Mouse (Mus musculus) intestine, embryonic 15.5 days (tissue): Measurements from ENCODE around the gene Slc38a5. TPM values are rescaled to one million over a fixed set of nuclear protein-coding genes. Genes with fewer than 3 reads are reported as not detected.
"Not testable (repeated sequence)": the region's sequence is repeated elsewhere in the genome, so short reads cannot be mapped to it uniquely, and the experiment has no call there.

Experiments used
- ATAC-seq: fragments of 200-750 bp; cut with Nextera tagmentation; 2 replicates; pipeline ENCODE4 v1.8.0; 2017; ENCODE audit warnings: moderate TSS enrichment, moderate library complexity
- H3K27ac ChIP-seq: fragments of 300-500 bp; sonication (generic); 2 replicates; pipeline ENCODE4 v1.5.1; 2015; ENCODE audit warnings: mild to moderate bottlenecking, inconsistent platforms
- H3K27me3 ChIP-seq: fragments of 300-500 bp; sonication (generic); replicated peaks from 2 replicates; pipeline ENCODE4 v1.6.1; 2015; ENCODE audit warnings: inconsistent platforms
- H3K36me3 ChIP-seq: fragments of 300-500 bp; sonication (generic); 2 replicates; pipeline ENCODE4 v1.6.1; 2015; ENCODE audit warnings: inconsistent platforms
- H3K4me1 ChIP-seq: fragments of 300-500 bp; sonication (generic); replicated peaks from 2 replicates; pipeline ENCODE4 v1.6.1; 2015; ENCODE audit warnings: inconsistent platforms
- H3K4me2 ChIP-seq: fragments of 300-500 bp; sonication (generic); replicated peaks from 2 replicates; pipeline ENCODE4 v1.6.1; 2015; ENCODE audit warnings: mild to moderate bottlenecking, inconsistent platforms
- H3K4me3 ChIP-seq: fragments of 300-500 bp; sonication (generic); replicated peaks from 2 replicates; pipeline ENCODE4 v1.5.1; 2015; ENCODE audit warnings: inconsistent platforms
- H3K9ac ChIP-seq: fragments of 300-500 bp; sonication (generic); 2 replicates; pipeline ENCODE4 v1.6.1; 2015; ENCODE audit warnings: inconsistent platforms
- H3K9me3 ChIP-seq: fragments of 300-500 bp; sonication (generic); 2 replicates; pipeline ENCODE4 v1.6.1; 2016; ENCODE audit warnings: inconsistent platforms
- WGBS: fragments of 180-500 bp; shearing (Covaris S2); methylation state at CpG from one replicate; pipeline ENCODE4 v1.1.7; 2015; 5-methylcytosine and 5-hydroxymethylcytosine counted together
- polyA plus RNA-seq: library from polyadenylated mRNA; unstranded; fragments of >200 nt; fragmentation: Nextera tagmentation; extraction: Ambion mirVana; gene quantifications from 2 replicates; pipeline ENCODE4 v1.2.1, GENCODE M21; 2015

Slc38a5 gene
- polyA plus RNA-seq, 1 experiment from 2014 or later, result 9.1 TPM

GRCm38 (mm10) chrX:8252334-8253285 lies 18.3 kb upstream of the Slc38a5 start, which contains the start of gene Ftsj1:
Gene Ftsj1 (minus strand): TSS chrX:8252406.
- ATAC-seq, result peak; percentile 95
- H3K4me3 ChIP-seq, result peak within 1 kb of the TSS; percentile 50
- H3K27ac ChIP-seq, result peak within 1 kb of the TSS; percentile 71
- H3K9ac ChIP-seq, result peak within 1 kb of the TSS; percentile 38
- H3K36me3 ChIP-seq, result no peaks in the 10 kb centered on the region
- WGBS, result 15% methylated on average over 45 of the region's 45 CpGs
- H3K4me1 ChIP-seq, result no peaks in the 10 kb centered on the region
- no peaks in the 10 kb centered on the region for H3K27me3 ChIP-seq
- H3K4me2 ChIP-seq, result peak within 1 kb of the TSS; percentile 54
- no peaks in the 10 kb centered on the region for H3K9me3 ChIP-seq

GRCm38 (mm10) chrX:8253711-8254110 lies 17.2 kb upstream of the Slc38a5 start:
- no peak overlapping the region for H3K4me3 ChIP-seq
- H3K36me3 ChIP-seq, result no peaks in the 10 kb centered on the region
- H3K4me2 ChIP-seq, result no peak overlapping the region
- H3K9ac ChIP-seq, result no peak overlapping the region
- no peaks in the 10 kb centered on the region for H3K27me3 ChIP-seq
- 81% methylated on average over 2 of the region's 2 CpGs for WGBS
- H3K9me3 ChIP-seq, result no peaks in the 10 kb centered on the region
- no peak overlapping the region for H3K27ac ChIP-seq
- no peak for ATAC-seq
- H3K4me1 ChIP-seq, result no peaks in the 10 kb centered on the region

- H3K27ac ChIP-seq, result no peak overlapping the region
- no peak for ATAC-seq
- H3K4me2 ChIP-seq, result no peak overlapping the region
- H3K4me1 ChIP-seq, result no peaks in the 10 kb centered on the region
- no peaks in the 10 kb centered on the region for H3K36me3 ChIP-seq
- H3K9me3 ChIP-seq, result no peaks in the 10 kb centered on the region
- no peaks in the 10 kb centered on the region for H3K27me3 ChIP-seq
- no peak overlapping the region for H3K4me3 ChIP-seq
- no peak overlapping the region for H3K9ac ChIP-seq
- 37% methylated on average over 5 of the region's 6 CpGs for WGBS
Measured at GRCm38 (mm10) chrX:8255807-8256206, 15.1 kb upstream of the Slc38a5 start.

GRCm38 (mm10) chrX:8259478-8259877 lies 11.5 kb upstream of the Slc38a5 start:
- no peaks in the 10 kb centered on the region for H3K36me3 ChIP-seq
- H3K9me3 ChIP-seq, result no peaks in the 10 kb centered on the region
- H3K4me3 ChIP-seq, result no peak overlapping the region
- ATAC-seq, result no peak
- no peak overlapping the region for H3K4me2 ChIP-seq
- H3K27ac ChIP-seq, result no peak overlapping the region
- no peaks in the 10 kb centered on the region for H3K4me1 ChIP-seq
- 78% methylated on average over 12 of the region's 12 CpGs for WGBS
- no peaks in the 10 kb centered on the region for H3K27me3 ChIP-seq
- H3K9ac ChIP-seq, result no peak overlapping the region

GRCm38 (mm10) chrX:8263156-8263804 lies 7.7 kb upstream of the Slc38a5 start:
- Histone ChIP-seq H3K4me3 (no peak overlapping the region), H3K9me3 (no peaks in the 10 kb centered on the region), H3K4me2 (no peak overlapping the region), H3K27ac (no peak overlapping the region), H3K9ac (no peak overlapping the region), H3K27me3 (no peaks in the 10 kb centered on the region), H3K36me3 (no peaks in the 10 kb centered on the region), H3K4me1 (no peaks in the 10 kb centered on the region)
- no peak for ATAC-seq
- WGBS, result 84% methylated on average over 5 of the region's 5 CpGs

GRCm38 (mm10) chrX:8264222-8264621 lies 6.7 kb upstream of the Slc38a5 start:
- H3K36me3 ChIP-seq, result no peaks in the 10 kb centered on the region
- no peaks in the 10 kb centered on the region for H3K27me3 ChIP-seq
- no peaks in the 10 kb centered on the region for H3K9me3 ChIP-seq
- H3K4me1 ChIP-seq, result no peaks in the 10 kb centered on the region
- WGBS, result 72% methylated on average over 3 of the region's 3 CpGs
- ATAC-seq, result no peak
- no peak overlapping the region for H3K4me2 ChIP-seq
- H3K27ac ChIP-seq, result no peak overlapping the region
- H3K4me3 ChIP-seq, result no peak overlapping the region
- H3K9ac ChIP-seq, result no peak overlapping the region

- no peak overlapping the region for H3K9ac ChIP-seq
- no peaks in the 10 kb centered on the region for H3K27me3 ChIP-seq
- no peaks in the 10 kb centered on the region for H3K36me3 ChIP-seq
- H3K4me2 ChIP-seq, result peak overlapping the region; percentile 41
- H3K27ac ChIP-seq, result no peak overlapping the region
- no peaks in the 10 kb centered on the region for H3K9me3 ChIP-seq
- no peak; the same call in 1 of the 2 replicates for ATAC-seq
- WGBS, result 26% methylated on average over 10 of the region's 10 CpGs
- H3K4me3 ChIP-seq, result no peak overlapping the region
- H3K4me1 ChIP-seq, result no peaks in the 10 kb centered on the region
Measured at GRCm38 (mm10) chrX:8272000-8272399, 1.1 kb downstream of the Slc38a5 start.

GRCm38 (mm10) chrX:8274056-8274455 lies 3.1 kb downstream of the Slc38a5 start:
- Histone ChIP-seq H3K9me3 (no peaks in the 10 kb centered on the region), H3K4me2 (no peak overlapping the region), H3K36me3 (no peaks in the 10 kb centered on the region), H3K27ac (no peak overlapping the region), H3K27me3 (no peaks in the 10 kb centered on the region), H3K9ac (no peak overlapping the region), H3K4me3 (no peak overlapping the region), H3K4me1 (no peaks in the 10 kb centered on the region)
- 84% methylated on average over 5 of the region's 5 CpGs for WGBS
- no peak for ATAC-seq

- Histone ChIP-seq H3K27me3 (no peaks in the 10 kb centered on the region), H3K36me3 (no peaks in the 10 kb centered on the region), H3K27ac (no peak overlapping the region), H3K4me3 (no peak overlapping the region), H3K9me3 (no peaks in the 10 kb centered on the region), H3K4me1 (no peaks in the 10 kb centered on the region), H3K9ac (no peak overlapping the region), H3K4me2 (no peak overlapping the region)
- no peak for ATAC-seq
- WGBS, result 78% methylated on average over 5 of the region's 5 CpGs
Measured at GRCm38 (mm10) chrX:8288621-8289020, 17.7 kb downstream of the Slc38a5 start.

- Histone ChIP-seq H3K27ac (no peak overlapping the region), H3K4me1 (no peaks in the 10 kb centered on the region), H3K36me3 (no peaks in the 10 kb centered on the region), H3K4me3 (no peak overlapping the region), H3K27me3 (no peaks in the 10 kb centered on the region), H3K9ac (no peak overlapping the region), H3K9me3 (no peaks in the 10 kb centered on the region), H3K4me2 (no peak overlapping the region)
- WGBS, result 49% methylated on average over 1 of the region's 1 CpGs
- 0 out of 2 replicates have a peak, but pooled peaks have one; percentile 34 for ATAC-seq
Measured at GRCm38 (mm10) chrX:8309302-8309701, 38.4 kb downstream of the Slc38a5 start.

- H3K36me3 ChIP-seq, H3K9me3 ChIP-seq, H3K4me1 ChIP-seq, H3K27me3 ChIP-seq, H3K27ac ChIP-seq, H3K4me3 ChIP-seq, H3K9ac ChIP-seq, ATAC-seq, H3K4me2 ChIP-seq: not testable (repeated sequence)
- 11% methylated on average over 7 of the region's 7 CpGs for WGBS
Measured at GRCm38 (mm10) chrX:8314905-8315304, 44.0 kb downstream of the Slc38a5 start.

GRCm38 (mm10) chrX:8327124-8327523 lies 56.2 kb downstream of the Slc38a5 start, which contains the start of gene Ssxb10:
Gene Ssxb10 (plus strand): TSS chrX:8327424.
- Histone ChIP-seq H3K27ac (no peak within 1 kb of the TSS), H3K4me1 (no peaks in the 10 kb centered on the region), H3K9ac (no peak within 1 kb of the TSS), H3K27me3 (no peaks in the 10 kb centered on the region), H3K9me3 (no peaks in the 10 kb centered on the region), H3K4me3 (no peak within 1 kb of the TSS), H3K36me3 (no peaks in the 10 kb centered on the region), H3K4me2 (no peak within 1 kb of the TSS)
- WGBS, result 54% methylated on average over 2 of the region's 2 CpGs
- ATAC-seq, result no peak
